Mouse (Mus musculus): Measurements from ENCODE around the gene Lcmt1.

- TF ChIP-seq CTCF (IDR thresholded peaks at IDR 0.05; ENCODE audit: borderline replicate concordance, insufficient read depth, low read depth, low read length): no peak
- TF ChIP-seq POLR2A (IDR thresholded peaks at IDR 0.05; ENCODE audit: borderline replicate concordance, insufficient read depth, low read length): no peak
These were observed 8.2 kb upstream of the Lcmt1 start for GRCm38 (mm10) chr7:123361229-123361980.

Measured in cerebellum, adult 2 months (tissue).